Mouse (Mus musculus): ENCODE measurements around the gene Gm10644. TPM values are rescaled to one million over a fixed set of nuclear protein-coding genes. Genes with fewer than 3 reads are reported as not detected.

Gm10644 gene
- total RNA-seq, 2 experiments from 2014 or later = 0.19 to 0.20 TPM

DNA sequence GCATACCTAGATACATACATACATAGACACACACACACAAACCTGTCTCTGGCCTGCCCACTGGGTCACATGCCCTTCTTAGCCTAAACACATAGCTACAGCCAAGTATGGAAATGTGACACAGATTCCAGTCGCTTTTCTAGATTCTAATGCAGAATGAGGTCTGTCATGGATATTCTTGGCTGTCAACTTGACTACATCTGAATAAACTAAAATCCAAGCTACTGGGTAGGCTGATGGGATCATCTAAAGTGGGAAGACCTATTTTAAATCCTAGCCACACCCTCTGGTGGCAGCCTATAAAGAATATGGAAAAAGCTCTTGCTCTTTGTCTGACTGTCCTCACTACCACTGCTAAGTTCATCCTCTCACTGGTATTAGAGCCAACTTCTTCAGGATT lies 12.6 kb downstream of the Gm10644 start:
- intact Hi-C loops (cut with DNase I) = no loop called here
- peak in 1 of 2 experiments; percentile 49 for DNase-seq (ENCODE audit: low spot score in 2 of 2)

DNA sequence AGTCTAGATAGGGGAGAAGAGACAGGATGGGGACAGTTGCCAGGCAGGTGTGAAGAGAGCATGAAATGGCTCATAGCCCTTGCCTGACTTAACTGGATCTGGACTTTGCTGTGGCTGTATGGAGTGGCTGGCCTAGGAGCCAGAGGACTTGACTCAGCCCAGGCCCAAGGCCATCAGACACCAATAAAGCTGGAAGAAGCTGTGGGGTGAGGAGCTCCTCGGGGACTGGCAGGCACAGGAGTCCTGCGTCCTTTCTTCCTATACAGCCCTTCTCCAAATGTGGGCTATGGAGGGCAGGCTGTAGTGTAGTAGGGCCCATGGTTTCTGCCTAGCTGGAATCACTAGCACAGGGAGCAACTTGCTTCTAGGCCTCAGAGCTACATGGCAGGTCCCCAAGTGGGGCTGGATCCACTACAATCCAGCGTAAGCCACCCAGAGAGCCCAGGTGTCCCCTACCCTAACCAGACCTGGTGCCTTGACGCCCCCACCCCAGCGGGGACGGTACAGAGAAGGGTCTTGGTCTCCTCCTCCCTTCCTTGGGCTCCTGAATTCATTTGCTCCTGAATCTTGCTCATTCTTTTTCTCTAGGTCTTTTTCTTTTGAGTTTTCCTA lies 13.8 kb downstream of the Gm10644 start:
- DNase-seq (ENCODE audit: low spot score in 2 of 2) = no peak
- intact Hi-C loops (cut with DNase I) = no loop called here

DNA sequence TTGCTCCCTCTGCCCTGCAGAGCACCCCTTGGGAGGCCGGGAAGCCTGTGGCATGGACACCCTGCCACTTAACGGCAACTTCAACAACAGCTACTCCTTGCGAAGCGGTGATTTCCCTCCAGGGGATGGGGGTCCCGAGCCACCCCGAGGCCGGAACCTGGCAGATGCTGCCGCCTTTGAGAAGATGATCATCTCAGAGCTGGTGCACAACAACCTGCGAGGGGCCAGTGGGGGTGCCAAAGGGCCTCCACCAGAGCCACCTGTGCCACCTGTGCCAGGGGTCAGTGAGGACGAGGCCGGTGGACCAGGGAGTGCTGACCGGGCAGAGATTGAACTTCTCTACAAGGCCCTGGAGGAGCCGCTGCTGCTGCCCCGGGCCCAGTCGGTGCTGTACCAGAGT lies 16.7 kb downstream of the Gm10644 start:
- intact Hi-C loops (cut with DNase I) = no loop called here
- no peak for DNase-seq (ENCODE audit: low spot score in 2 of 2)

DNA sequence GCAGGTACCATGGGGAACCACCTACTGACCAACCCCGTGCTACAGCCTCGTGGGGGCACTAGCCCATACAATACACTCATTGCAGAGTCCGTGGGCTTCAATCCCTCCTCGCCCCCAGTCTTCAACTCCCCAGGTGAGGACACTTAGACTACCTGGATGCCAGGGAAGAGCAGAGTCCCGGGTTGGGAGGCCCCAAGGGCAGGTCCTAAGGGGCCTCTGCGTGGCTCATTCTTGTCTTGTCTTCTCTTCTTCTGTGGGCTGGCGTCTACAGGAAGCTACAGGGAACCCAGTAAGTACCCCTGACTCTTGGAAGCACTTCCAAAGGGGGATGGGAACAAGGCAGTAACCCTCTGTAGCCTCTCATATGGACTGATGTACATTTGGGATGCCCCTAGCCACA lies 17.4 kb downstream of the Gm10644 start:
- intact Hi-C loops (cut with DNase I) = no loop called here
- DNase-seq (ENCODE audit: low spot score in 2 of 2) = no peak

DNA sequence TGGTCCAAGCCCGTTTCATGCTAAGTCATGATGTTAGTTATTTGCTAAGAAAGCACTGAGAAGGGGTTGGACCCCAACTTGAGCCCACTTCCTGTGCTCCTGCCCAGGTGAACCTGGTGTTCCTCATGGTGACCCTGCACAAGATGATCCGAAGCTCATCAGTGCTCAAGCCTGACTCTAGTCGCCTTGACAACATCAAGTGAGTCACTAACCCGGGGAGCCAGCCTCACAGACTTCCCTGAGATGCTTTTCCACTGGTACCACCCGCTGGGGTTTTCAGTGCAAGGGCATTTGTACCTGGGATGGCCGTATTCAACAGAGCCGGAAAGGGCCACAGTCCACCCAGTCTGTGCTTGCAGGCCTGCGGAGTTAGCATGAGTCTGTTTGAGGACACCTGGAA lies 19.6 kb downstream of the Gm10644 start:
- intact Hi-C loops (cut with DNase I) = no loop called here
- no peak for DNase-seq (ENCODE audit: low spot score in 2 of 2)

DNA sequence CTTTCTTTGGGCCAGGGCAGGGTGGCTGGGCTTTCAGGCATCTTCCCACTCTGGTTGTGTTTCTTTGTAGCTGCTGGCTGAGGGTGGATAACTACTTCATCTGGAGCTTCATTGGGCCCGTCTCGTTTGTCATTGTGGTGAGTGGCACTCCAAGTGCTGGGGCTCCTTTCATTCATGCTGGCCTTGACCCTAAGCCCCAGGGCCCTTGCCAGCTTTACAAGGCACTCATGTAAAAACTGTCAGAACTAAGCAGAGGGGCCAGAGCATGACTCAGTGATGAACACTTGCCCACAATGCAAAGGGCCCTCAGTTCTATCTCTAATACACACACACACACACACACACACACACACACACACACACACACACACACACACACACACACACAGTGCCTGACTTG lies 20.0 kb downstream of the Gm10644 start:
- DNase-seq (ENCODE audit: low spot score in 2 of 2) = no peak
- intact Hi-C loops (cut with DNase I) = no loop called here

DNA sequence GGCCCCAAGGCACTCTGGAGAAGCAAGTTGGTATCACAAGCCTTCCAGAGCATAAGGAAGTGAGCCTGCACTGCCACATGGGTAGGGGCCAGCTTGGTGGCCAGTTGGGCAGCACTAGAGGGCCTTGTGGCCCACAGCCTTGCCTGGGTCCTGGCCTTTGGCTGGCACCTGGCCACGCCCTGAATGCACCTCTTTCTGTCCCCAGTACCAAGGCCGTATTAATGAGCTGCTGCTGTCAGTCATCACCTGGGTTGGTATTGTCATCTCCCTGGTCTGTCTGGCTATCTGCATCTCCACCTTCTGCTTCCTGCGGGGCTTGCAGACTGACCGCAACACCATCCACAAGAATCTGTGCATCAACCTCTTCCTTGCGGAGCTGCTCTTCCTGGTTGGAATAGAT lies 20.8 kb downstream of the Gm10644 start:
- no peak for DNase-seq (ENCODE audit: low spot score in 2 of 2)
- intact Hi-C loops (cut with DNase I) = no loop called here

DNA sequence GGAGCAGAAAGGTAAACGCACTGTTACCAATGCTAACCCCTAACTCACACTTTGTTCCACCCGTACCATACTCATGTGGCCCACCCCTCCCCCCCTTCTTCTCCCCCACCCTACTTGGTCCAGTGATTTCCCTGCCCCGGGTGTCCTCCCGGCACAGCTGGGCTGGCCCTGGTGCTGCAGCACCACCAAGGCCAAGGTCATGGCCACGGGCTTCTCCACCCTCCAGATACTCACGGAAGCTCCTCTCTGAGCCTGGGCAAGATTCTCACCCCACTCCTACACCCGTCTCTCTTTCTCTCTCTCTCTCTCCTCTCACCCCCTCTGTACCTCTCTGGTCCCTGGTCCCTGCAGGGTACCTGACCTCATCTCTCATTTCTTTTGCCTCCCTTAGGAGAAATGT lies 28.7 kb downstream of the Gm10644 start:
- intact Hi-C loops (cut with DNase I) = no loop called here

DNA sequence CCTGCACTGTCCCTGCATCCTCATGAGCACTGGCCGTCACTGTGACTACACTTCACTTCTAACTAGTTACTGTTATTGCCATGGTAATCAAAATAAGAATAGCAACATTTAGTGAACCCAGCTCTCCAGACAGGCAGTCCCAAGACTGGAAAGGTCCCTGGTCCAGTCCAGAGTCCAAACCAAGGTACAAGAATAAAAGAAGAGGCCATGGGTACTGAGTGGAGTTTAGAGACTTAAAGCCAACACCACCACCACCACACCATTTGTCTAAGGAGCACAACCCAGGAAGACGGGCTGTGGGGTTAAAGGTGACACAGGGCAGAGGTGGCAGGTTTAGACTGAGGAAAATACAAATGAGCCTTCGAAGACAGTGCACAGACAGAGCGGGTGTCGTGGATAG lies 30.4 kb downstream of the Gm10644 start:
- DNase-seq (ENCODE audit: low spot score in 2 of 2) = no peak
- intact Hi-C loops (cut with DNase I) = no loop called here

More for the DNA sequence above, 28.7 kb downstream of the Gm10644 start:
- no peak for DNase-seq (ENCODE audit: low spot score in 2 of 2)

DNA sequence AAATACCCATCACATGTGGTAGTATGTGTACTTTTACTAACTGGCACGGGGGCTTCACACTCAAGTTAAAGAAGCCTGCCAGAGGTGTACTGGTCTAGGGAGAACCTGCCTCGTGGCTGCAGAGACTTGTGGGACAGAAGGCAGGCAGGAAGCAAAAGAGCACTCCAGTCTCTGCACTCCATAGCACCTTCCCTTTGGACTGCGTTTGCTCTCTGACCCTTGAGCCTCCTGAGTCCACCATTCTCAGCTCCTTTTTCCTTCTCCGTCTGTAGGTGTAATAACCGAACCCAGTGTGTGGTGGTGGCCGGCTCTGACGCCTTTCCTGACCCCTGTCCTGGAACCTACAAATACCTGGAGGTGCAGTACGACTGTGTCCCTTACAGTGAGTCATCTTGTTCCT lies 32.3 kb downstream of the Gm10644 start:
- no peak for DNase-seq (ENCODE audit: low spot score in 2 of 2)
- intact Hi-C loops (cut with DNase I) = no loop called here

DNA sequence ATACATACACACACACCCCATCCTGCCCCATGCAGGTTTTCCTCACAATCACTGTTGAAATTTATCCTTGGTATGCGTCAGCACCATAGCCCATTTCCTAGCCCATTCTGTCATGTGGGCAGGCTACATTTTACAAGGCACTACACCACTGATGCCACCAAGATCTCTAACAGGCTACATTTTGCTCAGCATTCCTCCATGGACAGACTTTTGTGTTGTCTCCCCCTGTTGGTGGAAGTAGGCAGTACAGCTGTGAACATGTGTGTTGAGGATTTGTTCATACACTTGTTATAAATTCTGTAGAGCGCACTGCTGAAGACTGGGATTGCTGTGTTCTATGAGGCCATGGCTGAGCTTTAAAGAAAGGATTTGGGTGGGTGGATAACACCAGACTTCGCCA lies 33.4 kb downstream of the Gm10644 start:
- intact Hi-C loops (cut with DNase I) = no loop called here

DNA sequence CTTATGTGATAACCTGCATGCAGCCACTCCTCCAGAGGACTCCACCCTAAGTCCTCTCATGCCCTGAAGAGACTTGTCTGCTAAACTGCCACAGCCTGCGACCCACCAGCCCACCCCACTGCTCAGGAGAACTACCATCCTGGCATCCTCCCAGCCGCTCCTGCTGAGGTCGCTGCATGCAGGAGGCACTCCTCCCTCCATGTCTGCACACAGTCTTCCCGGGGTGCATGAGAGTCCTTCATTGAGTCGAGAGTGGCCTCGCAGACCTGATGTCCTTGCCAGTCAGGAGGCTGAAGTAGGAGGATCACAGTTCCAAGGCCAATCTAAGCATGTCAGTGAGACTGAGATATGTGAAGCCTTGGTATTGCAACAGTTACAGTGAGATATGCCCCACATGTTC lies 37.4 kb downstream of the Gm10644 start:
- no peak for DNase-seq (ENCODE audit: low spot score in 2 of 2)
- intact Hi-C loops (cut with DNase I) = no loop called here

More for the DNA sequence above, 33.4 kb downstream of the Gm10644 start:
- peak; percentile 91 to 97 for DNase-seq (ENCODE audit: low spot score in 2 of 2)

DNA sequence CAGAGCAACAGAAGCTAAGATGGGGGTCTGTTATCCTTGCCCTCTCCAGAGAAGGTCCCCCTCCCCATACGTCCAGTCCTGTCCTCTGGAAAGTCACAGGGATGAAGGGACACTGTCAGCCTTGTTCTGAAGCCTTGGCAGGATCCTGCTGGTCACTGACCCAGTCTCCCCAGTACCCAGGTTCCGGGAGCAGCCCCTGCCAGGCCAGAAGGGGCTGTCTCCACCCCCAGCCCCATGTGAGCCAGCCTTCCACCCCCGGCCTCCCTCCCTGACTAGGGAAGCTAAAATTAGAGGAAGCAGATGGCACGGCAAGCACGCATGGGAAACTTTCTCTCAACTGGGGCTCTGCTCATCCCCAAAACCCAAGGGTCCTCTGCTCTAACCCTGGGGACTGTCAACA lies 39.0 kb downstream of the Gm10644 start:
- DNase-seq (ENCODE audit: low spot score in 2 of 2) = peak; percentile 67 to 72
- intact Hi-C loops (cut with DNase I) = no loop called here

DNA sequence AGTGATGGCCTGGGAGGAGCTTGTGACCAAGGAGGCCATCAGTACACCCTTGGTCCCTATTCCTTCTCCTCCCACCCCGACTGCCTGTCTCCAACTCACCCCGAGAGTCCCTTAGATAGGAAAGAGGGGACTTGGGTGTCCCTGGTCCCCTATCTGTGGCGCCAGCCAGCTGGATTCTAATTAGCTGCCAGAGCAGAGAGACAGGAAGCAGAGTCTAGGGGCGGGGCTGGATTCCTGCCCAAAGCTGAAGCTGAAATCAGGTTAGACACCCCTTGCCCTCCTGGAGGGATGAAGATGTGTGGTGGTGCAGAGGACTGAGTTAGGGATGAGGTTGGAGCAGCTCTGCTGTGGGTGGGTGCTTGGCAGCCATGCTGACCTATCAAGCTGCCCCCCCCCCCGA lies 40.1 kb downstream of the Gm10644 start:
- peak in 1 of 2 experiments; percentile 49 for DNase-seq (ENCODE audit: low spot score in 2 of 2)
- intact Hi-C loops (cut with DNase I) = no loop called here

DNA sequence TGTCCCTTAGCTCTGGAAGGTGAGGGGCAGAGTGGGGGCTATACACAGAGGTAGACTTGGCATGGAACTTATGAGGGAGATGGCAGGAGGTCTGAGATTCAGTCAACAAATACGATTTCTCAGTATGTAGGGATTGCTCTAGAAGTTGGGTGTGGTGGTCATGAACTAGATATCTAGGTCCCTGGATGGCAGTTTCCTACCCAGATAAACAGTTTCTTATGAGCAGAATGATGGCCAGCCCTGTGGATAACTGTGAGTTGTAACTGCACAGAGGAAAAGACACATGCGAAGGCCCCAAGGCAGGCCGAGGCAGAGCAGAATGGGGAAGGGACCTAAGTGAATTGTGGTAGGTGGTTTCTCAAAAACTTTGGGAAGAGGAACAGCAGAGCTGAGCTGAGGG lies 40.8 kb downstream of the Gm10644 start:
- intact Hi-C loops (cut with DNase I) = no loop called here
- no peak for DNase-seq (ENCODE audit: low spot score in 2 of 2)

DNA sequence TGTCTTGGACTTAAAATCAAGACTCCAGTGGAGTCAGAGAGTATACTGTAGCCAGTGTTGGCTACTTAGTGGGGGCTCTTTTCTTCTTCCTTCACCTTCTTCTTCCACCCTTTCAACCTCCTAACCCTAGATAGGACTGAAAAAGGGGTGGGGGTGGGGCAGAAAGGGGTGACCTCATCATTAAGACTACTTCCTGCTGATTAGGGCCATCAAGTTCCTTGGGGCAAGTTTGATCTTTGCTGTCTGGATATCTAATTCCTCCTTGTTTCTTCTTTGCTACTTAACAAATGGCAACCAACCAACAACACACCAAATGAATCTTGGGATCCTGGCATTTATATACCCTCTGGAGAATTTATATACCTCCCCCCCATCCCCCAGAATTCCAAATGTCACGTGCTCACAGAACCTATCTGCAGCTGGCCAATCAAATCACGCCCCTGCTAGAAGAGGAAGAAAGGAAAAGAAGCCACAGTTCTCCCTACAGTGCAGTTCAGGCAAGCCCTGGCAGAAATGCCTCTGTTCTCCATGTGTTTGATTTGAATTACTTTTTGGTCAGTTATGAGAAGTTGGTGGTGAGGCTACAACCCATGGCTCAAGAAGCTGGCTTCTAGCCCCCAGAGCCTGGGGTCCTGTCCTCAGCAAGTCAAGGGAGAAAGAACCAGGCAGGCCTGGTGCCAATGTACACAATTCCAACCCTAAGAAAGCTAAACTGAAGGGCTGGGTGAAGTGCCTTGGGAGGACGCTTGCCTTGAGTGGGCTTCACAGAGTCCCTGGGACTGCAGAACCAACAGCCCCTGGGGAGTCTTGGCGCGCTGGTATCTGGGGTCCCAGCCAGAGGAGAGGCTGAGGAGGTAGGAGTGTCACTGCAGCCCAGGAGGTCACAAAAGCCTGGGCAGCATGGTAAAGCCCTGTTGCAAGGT lies 42.9 kb downstream of the Gm10644 start:
- intact Hi-C loops (cut with DNase I) = no loop called here

DNA sequence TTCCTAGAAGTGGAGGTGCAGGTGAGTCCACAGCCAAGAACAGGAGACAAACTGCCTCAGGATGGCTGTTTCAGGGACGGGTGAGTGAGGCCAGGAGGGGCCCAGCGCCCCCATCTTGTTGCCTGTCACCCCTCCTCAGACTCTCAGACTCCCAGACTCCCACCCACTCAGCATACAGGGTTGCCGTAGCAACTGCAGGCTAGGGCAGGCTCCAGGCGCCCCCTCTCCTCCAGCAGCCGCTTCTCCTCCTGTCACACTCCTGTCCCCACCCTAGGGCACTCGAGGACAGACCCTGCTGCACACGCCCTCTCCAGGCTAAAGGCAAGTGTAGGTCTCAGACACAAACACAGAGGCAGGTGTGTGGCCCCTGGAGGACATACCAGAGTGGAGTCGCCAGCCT lies 45.7 kb downstream of the Gm10644 start:
- peak; percentile 61 to 81 for DNase-seq (ENCODE audit: low spot score in 2 of 2)
- intact Hi-C loops (cut with DNase I) = no loop called here

More for the DNA sequence above, 42.9 kb downstream of the Gm10644 start:
- DNase-seq (ENCODE audit: low spot score in 2 of 2) = no peak

DNA sequence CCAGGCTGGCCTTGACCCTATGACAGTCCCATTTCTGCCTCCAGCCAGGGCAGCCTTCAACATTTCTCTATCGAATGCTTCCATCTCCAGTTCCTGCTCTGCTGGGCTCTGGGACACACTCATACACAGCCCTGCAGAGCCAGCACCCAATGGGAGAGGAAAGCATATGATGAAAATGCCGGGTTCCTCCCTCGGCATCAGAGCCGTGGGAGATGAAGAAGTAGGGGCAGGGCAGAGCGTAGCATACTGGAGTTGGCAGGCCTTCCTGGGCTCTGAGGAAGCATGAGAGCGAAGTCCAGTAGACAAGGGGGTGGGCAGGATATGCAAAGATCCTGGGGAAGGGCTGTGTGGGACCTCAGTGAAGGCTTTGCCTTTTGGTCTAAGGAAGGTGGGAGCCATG lies 46.4 kb downstream of the Gm10644 start:
- intact Hi-C loops (cut with DNase I) = no loop called here
- peak in 1 of 2 experiments; percentile 59 for DNase-seq (ENCODE audit: low spot score in 2 of 2)

DNA sequence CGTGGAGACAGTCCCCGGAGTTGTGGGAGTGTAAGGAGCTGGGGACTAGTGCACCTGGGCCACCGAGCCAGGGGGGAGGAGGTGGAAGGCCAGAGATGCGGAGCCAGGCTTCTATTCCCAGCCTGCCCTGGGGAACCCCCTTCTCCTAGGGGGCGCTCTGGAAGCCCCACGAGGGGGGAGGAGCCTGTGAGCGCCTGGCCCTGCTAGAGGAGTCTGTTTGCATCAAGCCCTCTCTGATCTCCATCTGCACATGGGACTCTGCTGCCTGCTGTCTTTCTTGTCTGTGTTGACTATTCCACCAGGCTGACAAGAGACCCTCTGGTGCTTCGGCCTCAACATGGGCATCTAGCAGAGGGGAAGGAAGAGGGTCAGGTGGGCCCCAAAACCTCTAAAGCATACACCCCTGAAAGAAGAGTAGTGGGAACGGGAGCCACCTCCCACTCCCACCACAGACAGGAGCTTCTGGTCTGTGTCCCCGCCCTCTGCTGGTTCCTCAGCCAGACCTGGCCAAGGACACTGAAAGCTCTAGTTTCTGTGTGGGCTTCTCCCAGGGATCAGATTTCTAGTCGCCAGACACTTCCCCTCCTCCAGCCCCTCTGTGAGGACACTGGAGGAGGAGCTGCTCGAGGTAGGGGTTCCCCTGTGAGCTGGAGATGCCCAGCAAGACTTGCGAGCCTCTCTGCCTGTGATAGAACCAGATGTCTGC lies 51.9 kb downstream of the Gm10644 start:
- intact Hi-C loops (cut with DNase I) = no loop called here
- DNase-seq (ENCODE audit: low spot score in 2 of 2) = no peak
